Mouse (Mus musculus): ENCODE measurements at regions not wholly inside any gene's neighbourhood (a gene's known extent, or its start where the extent isn't known, plus 50 kb on each side); places are given as distances from the start of the nearest gene placed in this dataset.
A peak's percentile ranks its signal among the peaks of the same experiment; 100 is the strongest.

DNA sequence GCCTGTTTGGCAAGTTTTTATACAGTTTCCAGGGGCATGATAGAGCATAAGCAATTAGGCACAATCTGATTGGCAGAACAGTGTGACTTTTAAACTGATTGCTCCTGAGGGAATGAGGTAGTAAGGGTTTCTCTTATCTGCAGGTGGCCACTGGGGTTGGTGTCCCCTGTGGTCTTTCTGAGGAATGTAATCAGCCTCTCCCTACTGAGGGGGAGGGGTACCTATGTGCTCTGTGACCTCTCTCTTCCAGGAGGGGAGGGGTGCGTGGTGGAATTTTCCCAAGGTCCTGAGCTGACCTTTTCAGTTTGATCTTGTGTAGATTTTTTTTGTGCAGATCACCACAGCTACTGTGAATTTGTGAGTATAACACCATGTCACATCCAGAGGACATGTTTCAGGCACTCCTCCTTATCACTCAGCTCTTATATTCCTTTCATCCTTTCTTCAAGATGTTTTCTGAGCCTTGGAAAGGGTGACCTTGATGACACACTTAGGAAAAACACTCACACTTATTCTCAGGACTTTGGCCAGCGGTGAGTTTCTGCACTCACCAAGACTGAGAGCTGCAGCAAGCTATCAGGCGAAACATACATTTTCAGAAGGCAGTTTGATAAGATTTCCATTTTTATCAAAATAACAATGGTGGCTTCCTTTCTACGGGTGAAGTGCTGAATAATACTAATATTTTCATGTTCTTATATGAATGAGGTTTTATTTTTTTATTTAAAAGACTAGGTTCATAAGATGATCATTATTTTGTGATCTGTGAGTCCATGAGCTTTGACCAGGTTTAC lies 238.7 kb upstream of the Mmadhc start:
- peak; percentile 7 for DNase-seq (ENCODE audit: low spot score)

DNA sequence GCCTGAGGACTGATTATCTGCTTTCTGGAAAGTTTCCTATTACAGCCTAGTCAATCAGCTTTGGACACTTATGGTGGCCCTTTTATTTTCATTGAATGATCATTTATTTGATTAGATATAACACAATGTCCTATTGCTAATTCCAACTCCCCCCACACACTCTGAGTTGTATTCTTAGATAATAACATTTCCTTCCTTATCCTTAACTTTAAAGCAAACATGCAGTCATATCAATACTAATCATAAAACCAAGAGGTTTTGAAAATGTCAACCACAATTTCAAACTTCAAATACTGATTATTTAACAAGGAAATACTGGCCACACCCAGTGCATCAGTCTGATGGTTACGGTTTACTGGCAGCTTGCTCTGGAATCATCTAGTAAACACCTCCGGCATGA lies 237.1 kb upstream of the Mmadhc start:
- DNase-seq (ENCODE audit: low spot score), result no peak

DNA sequence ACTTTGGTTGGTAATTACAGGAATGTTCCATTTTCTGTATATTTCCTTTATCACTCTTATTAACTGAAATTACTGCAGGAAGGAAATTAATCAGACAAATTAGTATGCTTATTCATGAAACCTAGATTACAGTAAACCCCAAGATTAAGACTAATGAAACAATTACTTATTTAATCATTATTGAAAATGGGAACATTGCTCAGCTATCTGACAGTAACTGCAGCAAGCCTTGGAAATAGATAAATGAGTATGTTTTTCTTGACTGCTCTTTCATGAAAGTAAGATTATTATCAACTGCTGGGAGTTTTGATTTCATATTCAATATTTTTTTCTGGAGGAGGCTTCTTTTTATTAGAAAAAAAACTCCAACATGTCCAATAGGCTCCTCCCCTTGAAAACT lies 230.8 kb upstream of the Mmadhc start:
- DNase-seq (ENCODE audit: low spot score), result no peak

GRCm38 (mm10) chr2:50524838-50525615 lies 228.4 kb upstream of the Mmadhc start:
- DNase-seq (ENCODE audit: low spot score), result no peak

DNA sequence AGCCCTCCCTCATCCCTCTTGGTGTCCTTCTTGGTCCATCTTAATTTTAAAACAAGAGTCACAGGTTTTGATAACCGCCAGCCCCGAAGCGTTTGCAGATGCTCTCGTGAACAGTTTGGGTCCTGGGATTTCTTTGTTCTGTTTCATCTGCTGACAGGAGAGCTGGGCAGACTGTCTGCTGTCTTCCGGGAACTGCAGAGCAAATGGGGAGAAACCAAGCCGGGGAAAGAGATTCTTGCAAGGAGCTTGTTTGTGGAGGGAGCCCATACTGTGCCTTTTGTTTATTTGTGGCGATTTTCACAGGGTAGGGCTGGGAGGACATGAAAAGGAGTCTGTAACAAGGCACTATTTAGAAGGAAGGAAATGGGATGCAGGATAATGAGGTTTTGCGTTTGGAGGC lies 223.6 kb upstream of the Mmadhc start:
- peak; percentile 5 for DNase-seq (ENCODE audit: low spot score)

- no peak for DNase-seq (ENCODE audit: low spot score)
These were observed 222.5 kb upstream of the Mmadhc start for GRCm38 (mm10) chr2:50519129-50519504.

GRCm38 (mm10) chr2:50518371-50519128 lies 221.9 kb upstream of the Mmadhc start:
- DNase-seq (ENCODE audit: low spot score), result no peak

DNA sequence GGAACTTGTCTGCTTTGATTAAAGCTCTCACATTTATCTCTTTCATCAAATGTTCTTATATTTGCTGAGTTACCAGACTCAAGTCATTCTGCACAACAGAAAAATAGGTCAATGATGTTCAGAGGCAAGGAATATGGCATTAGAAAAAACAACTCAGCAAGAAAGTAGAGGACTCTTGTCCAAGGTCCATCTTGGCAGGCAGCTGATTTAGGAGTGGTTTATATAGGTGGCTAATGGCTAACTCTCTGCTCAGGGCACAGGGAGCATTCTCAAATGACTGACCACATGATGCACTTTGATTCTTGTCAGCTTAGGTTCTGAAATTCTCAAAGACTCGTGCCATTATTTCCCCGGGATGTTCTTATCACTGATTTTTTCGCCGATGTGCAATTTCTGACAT lies 216.7 kb upstream of the Mmadhc start:
- no peak for DNase-seq (ENCODE audit: low spot score)

- DNase-seq (ENCODE audit: low spot score), result no peak
These were observed 202.1 kb upstream of the Mmadhc start for GRCm38 (mm10) chr2:50498713-50499112.

DNA sequence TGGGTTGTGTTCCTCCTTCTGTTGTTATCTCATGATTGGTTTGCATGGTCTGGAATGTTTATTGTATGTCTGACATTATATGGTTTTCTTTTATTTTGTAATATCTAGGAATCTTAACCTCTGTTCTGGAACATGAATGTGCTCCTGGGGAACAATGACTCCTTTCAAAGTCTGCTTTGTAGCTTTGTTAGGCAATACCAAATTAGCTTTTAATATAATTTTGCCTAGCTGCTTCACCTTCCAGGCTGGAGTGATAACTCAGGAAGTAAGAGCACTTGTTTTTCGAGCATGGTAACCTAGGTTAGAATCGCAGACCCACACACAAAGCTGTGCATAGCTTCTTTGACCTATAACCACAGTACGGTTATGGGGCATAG lies 199.4 kb upstream of the Mmadhc start:
- DNase-seq (ENCODE audit: low spot score), result no peak

DNA sequence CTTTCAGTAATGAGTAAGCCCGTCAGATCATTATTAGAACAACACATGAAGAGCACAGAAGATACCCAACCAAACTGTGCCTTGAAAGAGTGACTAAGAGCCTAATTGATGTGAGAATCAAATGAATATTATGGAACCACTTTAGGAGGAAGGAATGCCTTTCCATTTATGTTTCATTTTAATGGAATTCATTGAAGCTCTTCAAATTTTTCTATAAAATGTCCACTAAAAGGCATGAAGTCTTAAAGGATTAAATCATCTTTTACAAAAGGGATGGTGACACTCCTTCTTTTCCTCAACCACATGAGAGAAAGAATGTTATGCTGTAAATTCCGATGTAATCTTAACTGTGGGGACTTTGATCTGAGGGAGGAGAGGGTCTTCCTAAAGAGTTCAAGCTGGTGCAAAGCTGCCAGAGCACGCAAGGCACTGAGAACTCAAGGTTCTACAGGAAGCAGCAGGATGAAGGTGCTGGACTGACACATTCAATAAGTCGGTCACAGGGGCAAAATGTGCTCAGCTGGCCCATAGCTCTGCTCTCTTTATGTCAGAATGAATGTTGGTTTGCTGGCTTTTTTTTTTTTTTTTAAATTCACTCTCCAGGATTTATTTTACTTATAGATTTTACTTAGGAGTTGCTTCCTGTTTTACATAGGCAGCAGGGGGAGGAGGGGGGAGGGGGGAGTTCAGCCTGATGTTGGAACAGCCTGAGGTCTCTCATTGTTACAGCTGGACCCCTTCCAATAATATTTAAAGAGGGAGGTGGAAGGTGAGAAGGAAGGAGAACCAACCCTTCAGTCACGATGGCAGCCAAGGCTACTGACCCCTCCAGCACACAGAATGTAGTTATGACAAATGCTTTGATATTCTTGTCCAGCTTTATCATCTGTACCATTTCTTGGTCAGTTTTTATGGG lies 198.8 kb upstream of the Mmadhc start:
- DNase-seq (ENCODE audit: low spot score), result no peak

DNA sequence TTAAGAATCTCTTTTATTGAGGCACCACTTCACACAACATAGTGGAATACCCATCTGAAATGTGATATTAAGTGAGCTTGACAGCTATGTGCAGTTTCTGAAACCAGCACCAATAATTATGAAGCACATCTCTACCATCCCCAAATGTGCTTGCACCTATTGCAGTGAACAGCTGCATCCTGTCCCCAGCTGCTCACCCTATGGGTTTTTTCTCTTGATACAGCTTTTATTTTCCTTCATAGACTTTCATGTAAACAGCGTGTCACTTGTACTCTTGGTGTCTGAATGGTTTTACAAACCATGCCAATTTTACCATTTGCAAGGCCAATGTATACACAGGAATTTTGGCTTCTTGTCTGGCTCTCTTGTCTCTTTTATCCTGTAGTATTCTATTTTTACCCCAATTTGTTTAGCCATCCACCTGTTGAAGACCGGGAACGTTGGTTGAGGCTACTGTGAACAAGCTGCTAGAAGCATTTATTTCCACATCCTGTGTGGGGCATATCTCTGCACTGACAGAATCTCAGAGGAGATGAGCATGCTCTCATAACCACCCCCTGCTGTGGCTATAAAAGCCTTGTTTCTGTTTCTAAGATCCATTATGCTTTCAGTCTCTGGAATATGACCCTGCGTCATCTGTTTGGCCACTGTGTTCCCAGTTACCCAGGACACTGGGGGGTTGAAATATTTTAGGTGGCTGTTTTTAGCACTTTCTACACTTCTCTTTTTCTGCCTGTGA lies 197.2 kb upstream of the Mmadhc start:
- no peak for DNase-seq (ENCODE audit: low spot score)

- no peak for DNase-seq (ENCODE audit: low spot score)
These were observed 167.2 kb upstream of the Mmadhc start for GRCm38 (mm10) chr2:50463799-50464198.

DNA sequence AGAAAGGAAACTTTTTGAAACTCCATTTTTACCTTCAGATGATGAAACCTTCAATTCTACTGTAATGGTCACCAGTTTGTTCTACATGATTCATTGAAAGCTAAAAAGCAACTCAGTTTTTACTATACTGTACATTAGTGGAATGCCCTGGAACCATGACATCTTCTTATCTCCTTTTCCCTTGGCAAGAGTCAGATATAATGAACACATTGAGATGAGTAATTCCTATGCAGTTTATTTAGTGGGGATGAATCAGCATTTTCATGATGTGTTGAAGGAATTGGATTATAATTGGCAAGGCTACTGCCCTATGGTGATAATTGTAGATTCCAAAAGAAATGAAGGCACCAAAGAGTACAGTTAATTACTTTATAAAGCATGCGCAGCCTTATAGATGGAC lies 165.8 kb upstream of the Mmadhc start:
- DNase-seq (ENCODE audit: low spot score), result no peak

GRCm38 (mm10) chr2:50456654-50457053 lies 160.1 kb upstream of the Mmadhc start:
- DNase-seq (ENCODE audit: low spot score), result peak; percentile 5

DNA sequence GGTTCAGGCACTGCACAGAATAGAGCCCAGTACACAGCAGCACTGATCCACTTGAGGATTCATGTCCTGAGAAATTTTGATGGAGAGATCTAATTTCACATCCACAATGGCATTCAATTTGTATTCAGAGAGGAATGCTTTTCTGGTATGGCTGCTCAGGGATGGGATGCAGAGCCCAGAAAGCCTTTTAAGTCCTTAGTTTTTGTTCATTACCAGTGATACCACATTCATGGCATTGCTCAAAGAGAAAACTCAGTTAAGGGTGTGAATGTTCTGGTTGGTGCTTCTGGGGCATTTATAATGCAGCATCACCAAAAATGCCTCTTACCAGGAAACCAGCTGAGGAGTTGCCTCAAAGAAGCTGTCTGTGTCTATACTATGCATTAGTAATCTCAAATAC lies 151.5 kb upstream of the Mmadhc start:
- no peak for DNase-seq (ENCODE audit: low spot score)

GRCm38 (mm10) chr2:50445963-50446485 lies 149.4 kb upstream of the Mmadhc start:
- DNase-seq (ENCODE audit: low spot score), result no peak

DNA sequence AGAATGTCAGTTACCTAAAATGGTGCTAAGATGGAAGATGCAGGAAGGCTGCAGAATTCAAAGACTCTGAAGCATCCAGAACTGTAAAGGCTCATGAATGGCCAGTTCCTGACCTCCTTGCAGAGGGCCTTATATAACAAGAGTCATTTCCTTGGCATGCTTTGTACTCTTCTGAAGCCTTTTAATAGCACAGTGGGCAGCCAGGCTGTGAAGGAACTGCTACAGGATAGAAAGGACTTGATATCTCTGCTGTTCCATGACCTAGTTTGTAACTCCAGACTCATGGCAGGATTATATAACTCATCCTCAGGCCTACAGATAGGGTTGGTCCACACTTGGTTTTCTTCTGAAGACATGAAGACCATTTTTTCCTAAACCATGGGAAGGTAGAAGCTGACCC lies 143.7 kb upstream of the Mmadhc start:
- DNase-seq (ENCODE audit: low spot score), result no peak

DNA sequence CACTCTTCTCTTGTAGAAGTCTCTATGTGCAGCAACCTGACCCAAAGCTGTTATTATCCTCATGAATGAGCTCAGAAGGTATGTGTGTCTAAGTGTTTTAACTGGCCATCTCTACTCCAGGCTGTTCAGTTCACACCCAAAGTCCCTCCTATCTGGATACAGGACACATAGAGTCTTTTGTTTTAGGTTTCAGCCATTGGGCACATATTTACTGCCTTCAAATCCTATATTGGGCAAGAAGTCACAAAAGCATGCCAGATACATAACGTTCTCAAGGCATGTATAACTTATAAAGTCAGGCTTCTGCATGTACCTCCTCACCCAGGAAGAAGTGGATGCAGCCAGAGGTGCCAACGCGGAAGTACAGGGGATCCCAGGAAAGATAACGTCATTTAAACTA lies 136.6 kb upstream of the Mmadhc start:
- no peak for DNase-seq (ENCODE audit: low spot score)

GRCm38 (mm10) chr2:50425151-50425550 lies 128.6 kb upstream of the Mmadhc start:
- no peak for DNase-seq (ENCODE audit: low spot score)

- no peak for DNase-seq (ENCODE audit: low spot score)
These were observed 123.0 kb upstream of the Mmadhc start for GRCm38 (mm10) chr2:50419648-50420047.

All from yolk sac, embryonic 10.5 days (tissue).